Mouse (Mus musculus): ENCODE results near the gene Ctdspl.
A peak's percentile ranks its signal among the peaks of the same experiment; 100 is the strongest.

The Ctdspl gene

GRCm38 (mm10) chr9:118926111-118926650 is at the start of gene Ctdspl:
Gene Ctdspl (plus strand): TSS chr9:118926453.
- DNase-seq (ENCODE audit: low spot score in 2 of 2), result peak; percentile 57 to 66

GRCm38 (mm10) chr9:118876902-118877301 is 49.4 kb upstream of the Ctdspl start:
- no peak for DNase-seq (ENCODE audit: low spot score in 2 of 2)

GRCm38 (mm10) chr9:118877365-118878008 is 48.8 kb upstream of the Ctdspl start:
- DNase-seq (ENCODE audit: low spot score in 2 of 2), result no peak

DNA sequence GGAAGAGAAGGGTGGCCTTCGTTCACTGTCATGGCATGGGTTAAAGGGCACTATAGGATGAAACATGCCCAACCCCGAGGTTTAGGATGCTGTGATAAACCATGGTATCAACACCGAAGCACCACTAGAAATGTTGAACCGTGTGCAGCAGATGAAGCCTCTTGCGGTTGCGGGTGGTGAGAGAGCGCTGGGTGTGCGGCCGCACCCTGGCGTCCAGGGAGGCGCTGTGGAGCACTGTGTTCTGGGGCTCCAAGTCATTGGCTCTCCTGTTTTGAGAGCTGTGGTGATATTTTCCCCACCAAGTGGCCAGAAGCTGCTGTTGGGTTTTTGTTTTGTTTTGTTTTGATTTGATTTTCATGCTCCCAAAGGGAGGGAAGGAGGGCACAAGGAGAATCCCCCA is 47.7 kb upstream of the Ctdspl start:
- DNase-seq (ENCODE audit: low spot score in 2 of 2), result no peak

DNA sequence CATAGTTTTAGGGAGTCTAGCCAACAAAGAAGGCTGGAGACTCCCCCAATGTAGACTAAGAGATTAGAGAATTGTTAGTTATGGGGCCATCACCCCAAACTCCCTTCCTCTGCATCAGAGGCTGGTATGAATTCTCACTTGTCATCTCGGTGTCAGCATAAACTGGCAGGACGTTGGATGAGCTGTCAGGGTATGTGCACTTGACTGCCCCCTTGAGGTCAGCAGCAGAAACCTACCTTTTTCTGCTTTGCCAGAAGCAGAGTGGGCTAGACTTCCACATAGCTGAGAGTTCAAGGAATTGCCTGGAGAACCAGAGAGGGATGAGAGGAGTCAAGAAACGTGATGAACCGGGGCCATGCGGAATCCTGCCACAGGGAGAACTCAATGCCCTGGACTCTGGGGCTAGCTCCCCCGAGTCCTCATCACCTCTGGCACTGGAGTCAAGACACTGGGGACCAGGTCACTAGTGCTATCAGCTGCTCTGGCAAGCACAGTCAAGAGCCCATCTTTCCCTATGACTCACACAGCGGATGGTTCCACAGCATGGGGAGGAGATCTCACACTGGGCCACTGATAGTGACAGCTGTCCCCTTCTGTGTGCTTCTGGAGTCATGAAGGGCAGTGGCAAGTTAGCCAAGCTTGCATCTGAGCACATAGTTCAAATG is 44.8 kb upstream of the Ctdspl start:
- no peak for DNase-seq (ENCODE audit: low spot score in 2 of 2)

DNA sequence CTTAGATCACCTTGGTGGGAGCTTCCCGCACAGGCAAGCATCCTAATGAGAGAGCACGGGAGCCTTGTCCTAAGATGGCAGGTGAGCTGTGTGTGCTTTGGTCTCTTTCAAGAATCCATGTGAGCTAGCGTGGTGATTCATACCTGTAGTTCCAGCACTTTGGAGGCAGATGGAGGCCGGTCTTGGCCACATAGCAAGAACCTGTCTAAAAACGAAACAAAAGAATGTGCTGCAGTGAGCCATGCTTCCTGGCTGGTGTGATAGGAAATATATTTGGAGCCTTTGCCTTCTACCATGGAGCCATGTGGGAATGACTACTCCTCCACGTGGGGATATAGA is 44.3 kb upstream of the Ctdspl start:
- DNase-seq (ENCODE audit: low spot score in 2 of 2), result no peak

GRCm38 (mm10) chr9:118883150-118883549 is 43.1 kb upstream of the Ctdspl start:
- DNase-seq (ENCODE audit: low spot score in 2 of 2), result no peak

DNA sequence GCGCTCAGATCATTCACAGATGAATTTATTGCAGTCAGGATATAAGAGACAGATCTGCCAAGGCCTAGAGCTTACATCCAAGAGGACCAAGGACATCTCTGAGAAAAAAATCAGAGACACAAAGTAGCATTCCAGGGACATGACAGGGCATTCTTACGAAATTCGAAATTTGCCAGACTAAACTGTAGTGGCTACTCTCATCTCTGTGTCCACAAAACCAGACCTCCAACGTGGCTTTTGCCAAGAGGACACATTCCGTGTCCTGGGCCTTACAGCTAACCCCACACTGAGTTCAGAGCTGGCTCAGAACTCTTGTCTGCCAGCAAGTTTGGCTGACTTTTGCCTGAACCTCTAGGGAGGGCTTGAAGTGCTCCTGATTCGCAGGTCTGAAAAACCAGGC is 40.5 kb upstream of the Ctdspl start:
- no peak for DNase-seq (ENCODE audit: low spot score in 2 of 2)

GRCm38 (mm10) chr9:118887201-118887600 is 39.1 kb upstream of the Ctdspl start:
- no peak for DNase-seq (ENCODE audit: low spot score in 2 of 2)

GRCm38 (mm10) chr9:118887734-118888133 is 38.5 kb upstream of the Ctdspl start:
- DNase-seq (ENCODE audit: low spot score in 2 of 2), result no peak

GRCm38 (mm10) chr9:118890149-118890548 is 36.1 kb upstream of the Ctdspl start:
- no peak for DNase-seq (ENCODE audit: low spot score in 2 of 2)

DNA sequence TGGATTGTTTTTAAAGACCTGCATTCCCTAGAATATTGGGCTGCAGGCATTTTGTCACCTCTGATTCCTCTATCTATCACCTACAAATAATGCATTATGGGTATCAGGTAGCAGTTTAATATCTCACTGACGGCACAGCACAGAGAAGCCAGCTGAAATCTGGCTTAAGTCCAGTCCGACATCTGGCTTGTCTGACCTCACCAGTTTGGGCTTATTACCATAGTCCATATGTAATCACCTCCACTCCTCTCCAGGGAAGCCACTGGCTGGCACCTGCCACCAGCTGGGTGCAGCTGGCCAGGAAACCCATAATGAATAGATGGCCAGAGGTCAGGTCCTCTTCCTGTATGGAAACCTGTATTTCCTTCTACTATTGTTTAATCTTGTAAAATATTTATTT is 35.6 kb upstream of the Ctdspl start:
- DNase-seq (ENCODE audit: low spot score in 2 of 2), result no peak

DNA sequence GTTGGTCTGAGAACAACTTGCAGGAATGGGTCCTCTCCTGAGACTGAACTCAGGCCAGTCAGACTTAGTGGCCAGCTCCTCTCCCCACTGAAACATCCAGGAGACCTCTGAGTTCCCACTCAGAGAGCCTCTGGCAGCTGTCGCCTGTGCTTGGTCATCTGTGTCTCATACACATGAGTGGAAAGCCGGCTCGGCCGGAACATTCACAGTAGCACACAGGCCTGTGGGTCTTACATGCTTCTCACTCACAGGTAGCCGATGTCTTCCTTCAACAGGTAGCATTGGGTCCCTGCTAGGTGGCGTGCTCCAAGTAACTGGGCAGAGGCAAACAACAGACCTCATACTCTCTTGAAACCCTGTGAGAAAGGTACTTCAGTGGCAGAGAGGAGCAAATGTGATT is 35.2 kb upstream of the Ctdspl start:
- no peak for DNase-seq (ENCODE audit: low spot score in 2 of 2)

DNA sequence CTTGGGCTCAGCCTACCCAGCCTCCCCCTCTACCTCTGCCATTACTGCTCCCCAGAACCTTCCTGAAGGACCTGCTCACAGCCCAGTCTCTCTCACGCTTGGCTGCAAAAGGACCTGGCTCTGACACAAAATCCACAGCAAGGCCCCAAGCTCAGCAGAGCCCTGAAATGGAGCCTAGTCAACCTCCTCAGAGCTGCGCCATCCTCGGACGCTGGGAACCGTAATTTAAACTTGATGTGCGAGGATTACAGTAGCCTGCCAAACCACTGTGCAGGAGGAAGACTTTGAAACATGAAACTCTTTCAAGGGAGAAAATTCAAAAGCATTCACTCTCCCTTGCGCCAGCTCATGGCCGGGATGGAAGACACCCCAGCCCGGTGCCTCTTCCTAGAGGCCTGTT is 34.7 kb upstream of the Ctdspl start:
- DNase-seq (ENCODE audit: low spot score in 2 of 2), result no peak

GRCm38 (mm10) chr9:118895101-118895500 is 31.2 kb upstream of the Ctdspl start:
- no peak for DNase-seq (ENCODE audit: low spot score in 2 of 2)

- DNase-seq (ENCODE audit: low spot score in 2 of 2), result no peak
Measured at GRCm38 (mm10) chr9:118900677-118901076, 25.6 kb upstream of the Ctdspl start.

- no peak for DNase-seq (ENCODE audit: low spot score in 2 of 2)
Measured at GRCm38 (mm10) chr9:118901917-118902316, 24.3 kb upstream of the Ctdspl start.

- peak; percentile 81 to 91 for DNase-seq (ENCODE audit: low spot score in 2 of 2)
Measured at GRCm38 (mm10) chr9:118907934-118908620, 18.2 kb upstream of the Ctdspl start.

DNA sequence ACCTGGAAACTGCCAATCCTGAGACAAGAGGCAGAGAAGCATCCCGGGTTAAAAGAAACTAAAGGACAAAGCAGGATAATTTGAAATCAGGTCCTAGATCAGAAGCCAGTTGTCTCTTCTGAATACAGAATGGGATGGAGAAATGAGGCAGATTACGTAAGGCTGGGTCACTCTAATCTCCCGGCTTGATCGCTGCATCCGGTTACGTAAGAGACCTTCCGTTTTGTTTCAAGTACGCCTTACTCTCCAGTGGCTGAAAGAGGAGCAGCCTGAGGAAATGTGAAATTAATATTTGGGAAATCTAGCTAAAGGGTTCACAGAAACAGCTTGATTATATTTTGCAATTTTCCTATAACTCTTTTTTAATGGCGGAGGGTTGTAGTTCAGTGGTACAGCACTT is 13.2 kb upstream of the Ctdspl start:
- no peak for DNase-seq (ENCODE audit: low spot score in 2 of 2)

GRCm38 (mm10) chr9:118913613-118914012 is 12.6 kb upstream of the Ctdspl start:
- no peak for DNase-seq (ENCODE audit: low spot score in 2 of 2)

GRCm38 (mm10) chr9:118914589-118914988 is 11.7 kb upstream of the Ctdspl start:
- DNase-seq (ENCODE audit: low spot score in 2 of 2), result no peak

DNA sequence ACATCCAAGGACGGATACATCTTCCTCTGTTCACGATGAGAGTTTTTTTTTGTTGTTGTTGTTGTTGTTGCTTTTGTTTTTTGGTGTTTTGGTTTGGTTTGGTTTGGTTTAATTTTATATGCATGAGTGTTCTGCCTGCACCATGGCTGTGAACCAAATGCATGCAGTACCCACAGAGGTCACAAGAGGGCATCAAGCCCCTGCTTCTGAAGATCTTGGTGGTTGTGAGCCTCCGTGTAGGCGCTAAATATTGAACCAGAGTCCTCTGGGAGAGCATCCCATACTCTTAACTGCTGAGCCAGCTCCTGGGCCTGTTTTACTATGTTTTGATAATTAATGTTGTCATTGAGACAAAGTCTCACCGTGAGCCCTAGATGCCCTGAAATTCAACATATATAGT is 11.0 kb upstream of the Ctdspl start:
- DNase-seq (ENCODE audit: low spot score in 2 of 2), result peak in 1 of 2 experiments; percentile 51

- peak in 1 of 2 experiments; percentile 35 for DNase-seq (ENCODE audit: low spot score in 2 of 2)
Measured at GRCm38 (mm10) chr9:118919672-118920186, 6.5 kb upstream of the Ctdspl start.
